Mouse (Mus musculus): Measurements from ENCODE around the gene Rcc2. TPM values are rescaled to one million over a fixed set of nuclear protein-coding genes. Genes with fewer than 3 reads are reported as not detected.

Rcc2 gene
- polyA plus RNA-seq, 1 experiment = not detected

- WGBS = 20% methylated on average over 8 of the region's 8 CpGs
- Histone ChIP-seq H3K27ac (ENCODE audit: insufficient read depth, low read depth, low read length) (no peak overlapping the region), H3K4me1 (ENCODE audit: control insufficient read depth, insufficient read depth, low read length) (peaks cover 30% of the 10 kb centered on the region)
Observed at GRCm38 (mm10) chr4:140703636-140704035, 3.3 kb downstream of the Rcc2 start.

GRCm38 (mm10) chr4:140704166-140704565, 3.8 kb downstream of the Rcc2 start:
- Histone ChIP-seq H3K27ac (ENCODE audit: insufficient read depth, low read depth, low read length) (no peak overlapping the region), H3K4me1 (ENCODE audit: control insufficient read depth, insufficient read depth, low read length) (peaks cover 30% of the 10 kb centered on the region), H3K4me3 (ENCODE audit: insufficient read depth, low read depth, low read length) (no peak overlapping the region)
- WGBS = 37% methylated on average over 4 of the region's 4 CpGs
- TF ChIP-seq CTCF (IDR thresholded peaks at IDR 0.05; ENCODE audit: insufficient read depth, low read depth, low read length) (no peak), POLR2A (IDR thresholded peaks at IDR 0.05; ENCODE audit: insufficient read depth, low read depth, low read length) (no peak)

More at GRCm38 (mm10) chr4:140703636-140704035, 3.3 kb downstream of the Rcc2 start:
- H3K4me3 ChIP-seq (ENCODE audit: insufficient read depth, low read depth, low read length) = no peak overlapping the region
- TF ChIP-seq POLR2A (IDR thresholded peaks at IDR 0.05; ENCODE audit: insufficient read depth, low read depth, low read length) (no peak), CTCF (IDR thresholded peaks at IDR 0.05; ENCODE audit: insufficient read depth, low read depth, low read length) (no peak)

- 55% methylated on average over 4 of the region's 4 CpGs for WGBS
Observed at GRCm38 (mm10) chr4:140707615-140708014, 7.3 kb downstream of the Rcc2 start.

GRCm38 (mm10) chr4:140708297-140708927, 8.1 kb downstream of the Rcc2 start:
- no peak for TF ChIP-seq POLR2A (IDR thresholded peaks at IDR 0.05; ENCODE audit: insufficient read depth, low read depth, low read length)
- TF ChIP-seq CTCF (IDR thresholded peaks at IDR 0.05; ENCODE audit: insufficient read depth, low read depth, low read length) = no peak
- Histone ChIP-seq H3K27ac (ENCODE audit: insufficient read depth, low read depth, low read length) (no peak overlapping the region), H3K4me1 (ENCODE audit: control insufficient read depth, insufficient read depth, low read length) (peaks cover 36% of the 10 kb centered on the region), H3K4me3 (ENCODE audit: insufficient read depth, low read depth, low read length) (no peak overlapping the region)
- WGBS = 82% methylated on average over 18 of the region's 18 CpGs

More at GRCm38 (mm10) chr4:140707615-140708014, 7.3 kb downstream of the Rcc2 start:
- H3K4me1 ChIP-seq (ENCODE audit: control insufficient read depth, insufficient read depth, low read length) = peaks cover 33% of the 10 kb centered on the region
- no peak overlapping the region for H3K27ac ChIP-seq (ENCODE audit: insufficient read depth, low read depth, low read length)
- TF ChIP-seq POLR2A (IDR thresholded peaks at IDR 0.05; ENCODE audit: insufficient read depth, low read depth, low read length) (no peak), CTCF (IDR thresholded peaks at IDR 0.05; ENCODE audit: insufficient read depth, low read depth, low read length) (no peak)
- H3K4me3 ChIP-seq (ENCODE audit: insufficient read depth, low read depth, low read length) = no peak overlapping the region

- WGBS = 70% methylated on average over 7 of the region's 7 CpGs
- no peak overlapping the region for H3K4me3 ChIP-seq (ENCODE audit: insufficient read depth, low read depth, low read length)
- no peak for TF ChIP-seq CTCF (IDR thresholded peaks at IDR 0.05; ENCODE audit: insufficient read depth, low read depth, low read length)
Observed at GRCm38 (mm10) chr4:140709111-140709510, 8.8 kb downstream of the Rcc2 start.

GRCm38 (mm10) chr4:140709617-140710016, 9.3 kb downstream of the Rcc2 start:
- TF ChIP-seq POLR2A (IDR thresholded peaks at IDR 0.05; ENCODE audit: insufficient read depth, low read depth, low read length) = no peak
- TF ChIP-seq CTCF (IDR thresholded peaks at IDR 0.05; ENCODE audit: insufficient read depth, low read depth, low read length) = no peak
- 84% methylated on average over 10 of the region's 10 CpGs for WGBS
- Histone ChIP-seq H3K27ac (ENCODE audit: insufficient read depth, low read depth, low read length) (no peak overlapping the region), H3K4me1 (ENCODE audit: control insufficient read depth, insufficient read depth, low read length) (peaks cover 44% of the 10 kb centered on the region), H3K4me3 (ENCODE audit: insufficient read depth, low read depth, low read length) (no peak overlapping the region)

More at GRCm38 (mm10) chr4:140709111-140709510, 8.8 kb downstream of the Rcc2 start:
- H3K4me1 ChIP-seq (ENCODE audit: control insufficient read depth, insufficient read depth, low read length) = peaks cover 41% of the 10 kb centered on the region
- no peak overlapping the region for H3K27ac ChIP-seq (ENCODE audit: insufficient read depth, low read depth, low read length)

- peaks cover 47% of the 10 kb centered on the region for H3K4me1 ChIP-seq (ENCODE audit: control insufficient read depth, insufficient read depth, low read length)
- H3K4me3 ChIP-seq (ENCODE audit: insufficient read depth, low read depth, low read length) = no peak overlapping the region
- H3K27ac ChIP-seq (ENCODE audit: insufficient read depth, low read depth, low read length) = no peak overlapping the region
- TF ChIP-seq POLR2A (IDR thresholded peaks at IDR 0.05; ENCODE audit: insufficient read depth, low read depth, low read length) = no peak
- no peak for TF ChIP-seq CTCF (IDR thresholded peaks at IDR 0.05; ENCODE audit: insufficient read depth, low read depth, low read length)
- WGBS = 77% methylated on average over 10 of the region's 10 CpGs
Observed at GRCm38 (mm10) chr4:140710781-140711180, 10.4 kb downstream of the Rcc2 start.

GRCm38 (mm10) chr4:140711360-140711759, 11.0 kb downstream of the Rcc2 start:
- Histone ChIP-seq H3K27ac (ENCODE audit: insufficient read depth, low read depth, low read length) (no peak overlapping the region), H3K4me1 (ENCODE audit: control insufficient read depth, insufficient read depth, low read length) (peaks cover 47% of the 10 kb centered on the region), H3K4me3 (ENCODE audit: insufficient read depth, low read depth, low read length) (no peak overlapping the region)
- TF ChIP-seq POLR2A (IDR thresholded peaks at IDR 0.05; ENCODE audit: insufficient read depth, low read depth, low read length) (no peak), CTCF (IDR thresholded peaks at IDR 0.05; ENCODE audit: insufficient read depth, low read depth, low read length) (no peak)
- 52% methylated on average over 5 of the region's 5 CpGs for WGBS

- H3K4me3 ChIP-seq (ENCODE audit: insufficient read depth, low read depth, low read length) = peak overlapping the region; percentile 8; the same call in 1 of the 2 replicates
- H3K4me1 ChIP-seq (ENCODE audit: control insufficient read depth, insufficient read depth, low read length) = peaks cover 40% of the 10 kb centered on the region
- 11% methylated on average over 29 of the region's 29 CpGs for WGBS
- peak; percentile 89 for TF ChIP-seq CTCF (IDR thresholded peaks at IDR 0.05; ENCODE audit: insufficient read depth, low read depth, low read length)
- TF ChIP-seq POLR2A (IDR thresholded peaks at IDR 0.05; ENCODE audit: insufficient read depth, low read depth, low read length) = no peak
- peak overlapping the region; percentile 84 for H3K27ac ChIP-seq (ENCODE audit: insufficient read depth, low read depth, low read length)
Observed at GRCm38 (mm10) chr4:140713480-140714365, 13.4 kb downstream of the Rcc2 start.

All from olfactory bulb, adult 2 months (tissue).